Mouse (Mus musculus): Measurements from ENCODE around the gene Tmem243. TPM values are rescaled to one million over a fixed set of nuclear protein-coding genes. Genes with fewer than 3 reads are reported as not detected.

Gene Tmem243
- total RNA-seq, 2 experiments from 2014 or later: 11.2 to 26.2 TPM

DNA sequence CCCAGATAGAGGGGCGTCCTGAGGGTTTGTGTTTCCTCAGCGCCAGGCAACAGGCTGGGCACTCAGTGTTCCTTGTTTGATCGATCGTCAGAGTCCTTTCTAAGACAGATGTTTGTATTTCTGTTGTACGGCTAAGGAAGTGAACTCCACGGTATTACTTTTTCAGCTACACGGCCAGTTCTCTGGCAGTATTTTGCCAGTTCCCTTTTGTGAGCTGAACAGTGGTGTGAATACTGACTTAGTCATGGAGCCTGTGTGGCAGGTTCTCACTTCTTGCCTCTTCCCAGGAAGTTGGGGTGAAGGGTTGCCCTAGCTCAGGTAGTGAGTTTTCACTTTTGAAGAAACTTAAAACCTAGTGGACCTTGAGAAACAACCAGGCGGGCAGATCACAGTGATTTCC is 3.5 kb downstream of the Tmem243 start:
- ATAC-seq (replicated peaks; ENCODE audit: poor library complexity, severe bottlenecking): peak; percentile 5; the same call in 1 of the 2 replicates

DNA sequence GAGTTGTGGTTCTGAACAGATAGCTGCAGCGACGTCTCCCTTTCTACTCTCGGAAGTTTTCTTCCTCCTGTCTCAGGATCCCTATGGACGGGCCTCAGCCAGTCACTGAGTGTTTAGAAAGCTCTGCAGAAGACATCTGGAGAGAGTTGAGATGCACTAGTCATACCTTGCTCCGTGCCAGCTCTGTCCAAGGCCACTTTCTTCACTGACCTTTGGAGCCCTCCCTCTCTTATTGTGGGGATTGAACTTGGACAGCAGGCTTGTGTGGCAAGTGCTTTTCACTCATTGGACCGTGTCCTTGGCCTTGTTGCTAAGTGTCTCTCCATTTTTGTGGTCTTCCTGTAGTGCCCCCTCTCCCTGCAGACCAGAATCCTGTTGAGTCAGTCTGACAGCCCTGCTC is 6.3 kb downstream of the Tmem243 start:
- ATAC-seq (replicated peaks; ENCODE audit: poor library complexity, severe bottlenecking): peak; percentile 26

DNA sequence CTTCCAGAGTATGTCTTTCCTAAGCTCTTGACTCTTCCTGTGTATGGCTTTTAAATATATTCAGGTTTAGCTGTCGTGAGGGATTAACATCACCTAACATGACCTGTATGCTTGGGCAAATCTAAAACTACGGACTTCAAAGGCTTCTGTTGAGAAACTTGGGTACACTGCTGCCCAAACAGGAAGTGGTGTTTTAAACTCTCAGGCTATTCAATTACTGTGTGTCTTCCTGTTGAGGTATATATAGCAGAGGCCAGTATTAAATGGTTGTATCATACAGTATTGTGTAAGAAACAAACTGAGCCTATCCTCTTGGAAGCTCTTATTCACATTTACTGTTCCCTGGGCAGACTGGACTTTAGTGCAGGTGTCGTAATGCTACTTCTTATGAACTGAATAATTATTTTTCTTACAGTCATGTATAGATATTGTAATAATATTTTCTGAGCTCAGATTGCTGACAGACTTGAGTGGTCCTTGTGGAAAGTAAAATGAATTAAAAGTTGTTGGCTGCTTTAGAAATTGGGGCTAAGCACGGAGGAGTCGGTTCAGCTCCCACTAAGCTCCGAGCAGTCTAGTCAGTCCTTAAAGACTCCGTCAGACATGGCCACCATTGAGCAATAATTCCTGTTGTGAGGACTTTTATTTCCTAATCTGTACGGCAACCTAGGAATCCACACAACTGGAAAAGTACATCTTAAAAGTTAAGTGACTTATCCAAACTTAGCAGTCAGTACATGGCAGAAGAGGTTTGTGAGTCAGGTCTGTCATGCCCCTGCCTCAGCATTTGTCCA is 7.0 kb downstream of the Tmem243 start:
- ATAC-seq (replicated peaks; ENCODE audit: poor library complexity, severe bottlenecking): peak; percentile 65

GRCm38 (mm10) chr5:9108490-9108889 is 8.0 kb downstream of the Tmem243 start:
- no peak for ATAC-seq (replicated peaks; ENCODE audit: poor library complexity, severe bottlenecking)

DNA sequence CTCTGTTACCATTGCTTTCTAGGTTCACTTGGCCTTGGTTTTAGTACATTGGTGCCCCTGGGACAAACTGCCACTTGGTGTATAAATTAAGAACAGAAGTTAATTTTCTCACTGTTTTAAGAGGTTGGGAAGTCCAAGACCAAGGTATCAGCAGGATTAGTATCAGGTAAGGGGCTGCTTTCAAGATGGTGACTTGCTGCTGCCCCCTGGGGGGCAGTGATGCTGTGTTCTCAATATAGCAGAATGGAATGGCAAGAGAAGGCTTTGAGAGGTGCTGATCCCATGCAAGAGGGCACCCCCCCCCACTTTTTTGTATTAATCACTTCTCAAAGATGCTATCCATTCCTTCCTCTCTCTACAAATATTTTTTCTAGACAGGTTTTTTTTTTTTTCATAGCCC is 9.1 kb downstream of the Tmem243 start:
- no peak for ATAC-seq (replicated peaks; ENCODE audit: poor library complexity, severe bottlenecking)

DNA sequence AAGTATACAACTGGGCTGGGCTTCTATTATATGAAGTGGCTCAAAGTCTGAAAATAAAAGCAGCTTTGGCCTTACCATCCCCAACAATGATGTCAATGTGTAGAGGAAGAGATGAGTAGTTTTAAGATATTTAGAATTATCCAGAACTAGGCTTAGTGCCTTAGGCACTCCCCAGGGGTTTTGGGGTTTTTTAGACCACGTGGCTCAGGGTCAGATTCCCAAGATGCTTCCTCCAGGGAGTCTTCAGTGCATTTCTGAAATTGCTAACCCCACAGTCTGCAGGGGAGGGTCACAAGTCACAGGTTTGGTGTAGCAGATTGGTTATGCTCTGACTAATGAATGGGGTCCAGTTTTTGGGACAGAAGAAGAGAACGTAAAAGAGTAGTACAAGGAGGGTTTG is 10.8 kb downstream of the Tmem243 start:
- ATAC-seq (replicated peaks; ENCODE audit: poor library complexity, severe bottlenecking): no peak

DNA sequence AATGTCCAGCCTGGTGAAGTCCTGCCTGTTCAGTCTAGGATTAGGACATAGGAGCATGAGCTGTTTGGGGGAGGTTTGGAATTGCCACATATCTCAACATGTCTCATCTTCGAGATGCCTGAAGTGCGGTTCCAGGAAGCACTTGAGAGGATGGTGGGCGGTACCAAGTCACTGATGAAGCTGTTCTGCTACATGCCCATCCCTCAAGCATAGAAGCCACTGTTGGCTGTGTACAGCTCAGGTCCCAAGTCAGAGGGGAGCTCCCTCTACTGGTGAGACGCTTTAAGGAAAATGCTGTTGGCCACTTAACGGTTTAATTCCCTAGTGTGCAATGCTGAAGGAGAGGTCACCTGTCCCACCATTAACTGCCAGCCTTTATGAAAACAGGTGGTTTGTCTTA is 11.3 kb downstream of the Tmem243 start:
- peak; percentile 70 for ATAC-seq (replicated peaks; ENCODE audit: poor library complexity, severe bottlenecking)

GRCm38 (mm10) chr5:9114162-9114561 is 13.7 kb downstream of the Tmem243 start:
- no peak for ATAC-seq (replicated peaks; ENCODE audit: poor library complexity, severe bottlenecking)

DNA sequence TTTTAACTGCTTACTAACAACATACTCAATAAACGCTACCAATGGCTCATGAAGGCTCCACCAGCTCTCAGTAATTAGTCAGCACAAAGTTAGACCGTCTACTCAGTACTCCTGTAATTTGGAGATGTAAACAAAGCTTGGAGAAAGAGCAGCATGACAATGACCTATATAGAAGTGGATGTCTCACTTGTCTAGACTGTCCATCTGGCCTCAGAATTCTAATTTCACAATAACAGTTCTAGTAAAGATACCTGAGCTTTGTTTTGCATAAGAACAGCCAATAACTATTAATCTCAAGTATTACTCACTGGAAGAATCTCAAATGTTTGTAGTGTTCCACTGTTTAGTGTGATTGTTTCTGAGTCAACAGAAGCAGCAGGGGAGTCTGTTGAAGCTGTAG is 23.7 kb downstream of the Tmem243 start:
- no peak for ATAC-seq (replicated peaks; ENCODE audit: poor library complexity, severe bottlenecking)

DNA sequence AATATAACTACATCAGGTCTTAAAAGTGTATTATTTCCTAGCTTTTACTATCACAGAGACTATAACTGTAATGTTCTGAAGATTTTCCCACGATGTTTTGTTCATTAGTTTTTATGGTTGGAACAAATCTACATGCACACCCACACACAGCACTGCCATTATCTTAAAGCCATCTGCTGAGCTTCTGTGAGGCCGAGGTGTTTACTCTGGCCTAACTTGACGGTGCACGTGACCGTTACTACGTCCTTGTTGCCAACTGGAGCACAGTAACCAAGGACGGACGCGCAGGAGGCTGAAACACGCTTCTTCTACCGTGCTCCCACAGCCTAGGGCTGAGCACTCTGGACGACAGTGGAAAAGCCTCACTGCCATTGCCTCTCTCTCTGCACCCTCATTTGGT is 28.1 kb downstream of the Tmem243 start:
- no peak for ATAC-seq (replicated peaks; ENCODE audit: poor library complexity, severe bottlenecking)

- ATAC-seq (replicated peaks; ENCODE audit: poor library complexity, severe bottlenecking): no peak
Observed at GRCm38 (mm10) chr5:9131786-9132185, 31.3 kb downstream of the Tmem243 start.

GRCm38 (mm10) chr5:9135588-9135987 is 35.1 kb downstream of the Tmem243 start:
- ATAC-seq (replicated peaks; ENCODE audit: poor library complexity, severe bottlenecking): no peak

- ATAC-seq (replicated peaks; ENCODE audit: poor library complexity, severe bottlenecking): no peak
Observed at GRCm38 (mm10) chr5:9140724-9141123, 40.3 kb downstream of the Tmem243 start.

- peak; percentile 30; the same call in 1 of the 2 replicates for ATAC-seq (replicated peaks; ENCODE audit: poor library complexity, severe bottlenecking)
Observed at GRCm38 (mm10) chr5:9142376-9142775, 41.9 kb downstream of the Tmem243 start.

DNA sequence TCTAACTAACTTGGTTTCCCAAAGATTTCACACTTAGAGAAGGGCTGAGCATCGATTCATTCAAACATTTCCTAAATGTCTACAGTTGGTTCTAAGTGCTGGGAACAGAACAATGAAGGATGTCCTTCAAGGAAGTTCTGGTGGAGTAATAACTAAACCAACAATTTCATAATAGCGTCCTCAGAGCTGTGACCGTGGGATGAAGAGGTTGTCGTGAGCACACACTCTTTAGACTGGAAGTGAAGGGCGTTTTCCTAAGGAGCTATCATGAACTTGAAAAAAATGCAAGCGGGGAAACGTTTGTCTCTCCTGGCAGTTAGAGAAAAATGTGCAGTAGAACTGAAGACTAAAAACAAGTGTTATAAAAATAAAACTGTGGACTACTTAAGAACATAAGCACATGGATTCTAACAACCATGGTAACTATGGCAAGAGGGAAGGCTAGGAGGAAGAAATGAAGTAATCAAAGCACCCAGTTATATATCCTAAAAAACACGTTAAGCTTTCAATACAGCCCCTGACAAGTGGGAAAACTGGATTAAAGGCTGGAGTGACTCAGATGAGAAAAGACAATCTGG is 48.9 kb downstream of the Tmem243 start:
- ATAC-seq (replicated peaks; ENCODE audit: poor library complexity, severe bottlenecking): peak; percentile 30; the same call in 1 of the 2 replicates

GRCm38 (mm10) chr5:9156746-9157145 is 56.3 kb downstream of the Tmem243 start:
- no peak for ATAC-seq (replicated peaks; ENCODE audit: poor library complexity, severe bottlenecking)

- ATAC-seq (replicated peaks; ENCODE audit: poor library complexity, severe bottlenecking): no peak
Observed at GRCm38 (mm10) chr5:9157336-9157735, 56.9 kb downstream of the Tmem243 start.

DNA sequence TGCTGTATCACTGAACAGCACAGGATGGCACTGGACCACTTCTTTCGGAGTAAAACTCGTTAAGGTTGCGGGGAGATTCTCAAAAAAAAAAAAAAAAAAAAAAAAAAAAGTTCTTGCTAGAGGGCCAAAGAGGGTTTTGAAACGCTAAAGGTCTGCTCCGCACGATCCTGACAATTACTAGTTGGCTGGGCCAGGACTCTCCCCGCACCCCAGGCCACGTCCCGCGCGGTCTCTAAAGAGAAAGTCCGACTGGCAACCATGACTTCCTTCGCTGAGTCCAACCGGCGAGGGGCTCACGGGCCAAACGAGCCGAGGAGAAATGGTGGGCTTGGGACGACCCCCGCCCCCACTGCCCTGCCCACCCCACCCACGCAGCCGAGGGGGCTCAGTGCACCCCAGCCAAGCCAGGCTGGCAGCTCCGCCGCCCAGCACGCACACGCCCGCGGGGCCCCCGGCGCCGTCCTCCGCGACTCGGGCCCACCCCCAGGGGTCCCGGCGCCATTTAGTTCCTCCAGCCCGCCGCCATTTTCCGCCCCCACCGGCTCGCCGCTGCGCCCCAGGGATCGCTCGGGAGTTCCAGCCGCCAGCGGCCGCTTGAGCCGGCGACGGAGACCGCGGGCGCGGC is 60.5 kb downstream of the Tmem243 start:
- peak; percentile 9; the same call in 1 of the 2 replicates for ATAC-seq (replicated peaks; ENCODE audit: poor library complexity, severe bottlenecking)

- peak; percentile 91 for ATAC-seq (replicated peaks; ENCODE audit: poor library complexity, severe bottlenecking)
Observed at GRCm38 (mm10) chr5:9161456-9162041, 61.1 kb downstream of the Tmem243 start, which contains the start of gene Dmtf1. Dmtf1 (minus strand) TSS chr5:9161776.

- ATAC-seq (replicated peaks; ENCODE audit: poor library complexity, severe bottlenecking): peak; percentile 13
Observed at GRCm38 (mm10) chr5:9162088-9162487, 61.6 kb downstream of the Tmem243 start.

DNA sequence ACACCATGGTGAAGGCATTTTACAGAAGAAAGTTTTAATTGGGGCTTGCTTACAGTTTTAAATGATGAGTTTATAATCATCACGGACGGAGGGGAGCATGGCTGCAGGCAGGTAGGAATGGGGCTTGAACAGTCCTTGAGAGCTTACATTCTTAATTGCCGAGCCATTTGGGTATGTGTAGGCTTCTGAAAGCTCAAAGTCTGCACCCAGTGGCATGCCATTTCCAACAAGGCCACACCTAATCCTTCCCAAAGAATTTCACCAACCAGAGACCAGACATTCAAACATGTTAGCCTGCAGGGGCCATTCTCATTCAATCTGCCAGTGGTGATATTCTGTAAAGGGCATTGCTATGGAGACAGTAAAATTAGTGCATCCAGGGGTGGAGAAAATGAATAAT is 62.9 kb downstream of the Tmem243 start:
- no peak for ATAC-seq (replicated peaks; ENCODE audit: poor library complexity, severe bottlenecking)

Data from granulocyte monocyte progenitor cell, adult 5-6 weeks (primary cell).